ENCODE assay signal across 8 mouse cellular contexts in the genomic region with DNA sequence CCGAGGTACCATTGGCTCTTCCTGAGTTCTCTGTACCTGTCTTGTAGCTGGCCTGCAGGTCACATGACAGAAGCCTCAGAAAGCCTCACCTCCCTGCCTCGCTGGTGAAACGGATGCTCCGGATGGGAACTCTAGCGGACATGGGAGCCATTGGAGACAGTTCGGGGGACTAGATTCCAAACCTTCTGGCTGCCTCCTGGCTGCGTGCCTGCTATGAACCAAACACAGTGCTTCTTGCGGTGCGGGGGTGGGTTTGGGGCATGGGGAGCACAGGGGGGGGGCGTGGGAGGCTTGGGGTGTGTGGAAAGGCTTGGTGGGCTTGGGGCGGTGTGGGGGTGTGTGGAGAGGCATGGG.
DNase-seq lines count a peak whose midpoint lies in the region; ATAC-seq and TF ChIP-seq lines count a peak whose summit lies in the region.

No protein-coding gene starts in this region.

- 30% methylated on average over 11 of the region's 11 CpGs for WGBS in lung, embryonic 14.5 days
- WGBS in embryonic facial prominence, embryonic 10.5 days: 75% methylated on average over 11 of the region's 11 CpGs
- 44% methylated on average over 11 of the region's 11 CpGs for WGBS in intestine, embryonic 16.5 days
- 19% methylated on average over 11 of the region's 11 CpGs for WGBS in olfactory bulb, adult 2 months

- no peak overlapping the region for H3K4me3 ChIP-seq in lung, embryonic 14.5 days (ENCODE audit: low read depth, low read length)
- H3K4me3 ChIP-seq in embryonic facial prominence, embryonic 10.5 days: no peak overlapping the region
- H3K4me3 ChIP-seq in intestine, embryonic 16.5 days (ENCODE audit: low read length): no peak overlapping the region
- no peak overlapping the region for H3K4me3 ChIP-seq in olfactory bulb, adult 2 months (ENCODE audit: insufficient read depth, low read depth, low read length)

- H3K27ac ChIP-seq in lung, embryonic 14.5 days (ENCODE audit: low read depth): peak overlapping the region; percentile 89
- peak overlapping the region; percentile 70 for H3K27ac ChIP-seq in embryonic facial prominence, embryonic 10.5 days (replicated peaks)
- peak overlapping the region; percentile 51 for H3K27ac ChIP-seq in intestine, embryonic 16.5 days (ENCODE audit: low read length)
- peak overlapping the region; percentile 66 for H3K27ac ChIP-seq in olfactory bulb, adult 2 months (ENCODE audit: insufficient read depth, low read depth, low read length)

- peak; percentile 65 for DNase-seq in lung, embryonic 14.5 days
- no peak for DNase-seq in lung, postnatal 10 days
- DNase-seq in embryonic facial prominence, embryonic 10.5 days (ENCODE audit: low spot score): no peak
- DNase-seq in gastrocnemius, adult 18-20 months (ENCODE audit: low spot score): no peak
- no peak for DNase-seq in lung, postnatal 36 days

- peak overlapping the region; percentile 31; the same call in 1 of the 2 replicates for H3K4me2 ChIP-seq in lung, embryonic 14.5 days
- H3K4me2 ChIP-seq in intestine, embryonic 16.5 days (ENCODE audit: low read depth, low read length): no peak overlapping the region

- TF ChIP-seq POLR2A in olfactory bulb, adult 2 months (IDR thresholded peaks at IDR 0.05; ENCODE audit: insufficient read depth, low read depth, low read length): no peak

- H3K36me3 ChIP-seq in lung, embryonic 14.5 days (ENCODE audit: insufficient read depth): no peaks in the 10 kb centered on the region
- H3K36me3 ChIP-seq in embryonic facial prominence, embryonic 10.5 days (replicated peaks): no peaks in the 10 kb centered on the region
- no peaks in the 10 kb centered on the region for H3K36me3 ChIP-seq in intestine, embryonic 16.5 days (ENCODE audit: control insufficient read depth, insufficient read depth, low read length)

- H3K4me1 ChIP-seq in lung, embryonic 14.5 days (ENCODE audit: insufficient read depth): peaks cover 25% of the 10 kb centered on the region
- H3K4me1 ChIP-seq in embryonic facial prominence, embryonic 10.5 days: peaks cover 31% of the 10 kb centered on the region
- peaks cover 34% of the 10 kb centered on the region for H3K4me1 ChIP-seq in intestine, embryonic 16.5 days (ENCODE audit: control insufficient read depth, insufficient read depth, low read length)
- H3K4me1 ChIP-seq in olfactory bulb, adult 2 months (ENCODE audit: control insufficient read depth, insufficient read depth, low read length): peaks cover 43% of the 10 kb centered on the region

- TF ChIP-seq CTCF in lung, embryonic 14.5 days (IDR thresholded peaks at IDR 0.05; ENCODE audit: low read depth): no peak
- no peak for TF ChIP-seq CTCF in olfactory bulb, adult 2 months (IDR thresholded peaks at IDR 0.05; ENCODE audit: insufficient read depth, low read depth, low read length)

- no peaks in the 10 kb centered on the region for H3K9me3 ChIP-seq in lung, embryonic 14.5 days (ENCODE audit: low read depth, low read length)
- H3K9me3 ChIP-seq in embryonic facial prominence, embryonic 10.5 days: no peaks in the 10 kb centered on the region
- no peaks in the 10 kb centered on the region for H3K9me3 ChIP-seq in intestine, embryonic 16.5 days (ENCODE audit: control insufficient read depth, low read length)

- H3K9ac ChIP-seq in lung, embryonic 14.5 days: no peak overlapping the region
- H3K9ac ChIP-seq in intestine, embryonic 16.5 days (ENCODE audit: low read depth, low read length): 0 out of 2 replicates have a peak overlapping the region, but pooled peaks have one; percentile 11

- no peaks in the 10 kb centered on the region for H3K27me3 ChIP-seq in lung, embryonic 14.5 days (ENCODE audit: insufficient read depth, low read length)
- H3K27me3 ChIP-seq in embryonic facial prominence, embryonic 10.5 days (replicated peaks; ENCODE audit: low read depth, poor library complexity, severe bottlenecking): peaks cover 3% of the 10 kb centered on the region; the same call in 1 of the 2 replicates
- H3K27me3 ChIP-seq in intestine, embryonic 16.5 days (replicated peaks; ENCODE audit: control insufficient read depth, insufficient read depth, low read length): no peaks in the 10 kb centered on the region

- peak; percentile 26; the same call in 1 of the 2 replicates for ATAC-seq in lung, embryonic 14.5 days (ENCODE audit: insufficient read depth)
- peak; percentile 6; the same call in 1 of the 2 replicates for ATAC-seq in intestine, embryonic 16.5 days
- ATAC-seq in frontal cortex, adult (ENCODE audit: low TSS enrichment): no peak
